Mouse (Mus musculus): Measurements from ENCODE around the gene Cdh23.

Gene Cdh23

GRCm38 (mm10) chr10:60279290-60279940, 416.9 kb downstream of the Cdh23 start:
- DNase-seq: no peak

GRCm38 (mm10) chr10:60278786-60279185, 417.5 kb downstream of the Cdh23 start:
- DNase-seq: no peak

- no peak for DNase-seq
Observed at GRCm38 (mm10) chr10:60278006-60278399, 418.3 kb downstream of the Cdh23 start.

GRCm38 (mm10) chr10:60277207-60278005, 418.9 kb downstream of the Cdh23 start, which contains the start of gene Psap:
Psap (plus strand) TSS chr10:60277627.
- peak; percentile 96 for DNase-seq

- DNase-seq: no peak
Observed at GRCm38 (mm10) chr10:60273382-60273781, 422.9 kb downstream of the Cdh23 start.

- DNase-seq: no peak
Observed at GRCm38 (mm10) chr10:60272241-60272640, 424.0 kb downstream of the Cdh23 start.

- no peak for DNase-seq
Observed at GRCm38 (mm10) chr10:60271015-60271414, 425.3 kb downstream of the Cdh23 start.

- no peak for DNase-seq
Observed at GRCm38 (mm10) chr10:60269141-60270064, 426.9 kb downstream of the Cdh23 start.

GRCm38 (mm10) chr10:60268738-60269137, 427.6 kb downstream of the Cdh23 start:
- DNase-seq: no peak

GRCm38 (mm10) chr10:60266842-60267401, 429.4 kb downstream of the Cdh23 start:
- no peak for DNase-seq

GRCm38 (mm10) chr10:60265252-60265651, 431.0 kb downstream of the Cdh23 start:
- no peak for DNase-seq

GRCm38 (mm10) chr10:60263351-60263750, 432.9 kb downstream of the Cdh23 start:
- DNase-seq: no peak

- DNase-seq: no peak
Observed at GRCm38 (mm10) chr10:60262386-60262785, 433.9 kb downstream of the Cdh23 start.

- DNase-seq: no peak
Observed at GRCm38 (mm10) chr10:60261530-60261929, 434.8 kb downstream of the Cdh23 start.

- DNase-seq: no peak
Observed at GRCm38 (mm10) chr10:60260557-60261294, 435.6 kb downstream of the Cdh23 start.

GRCm38 (mm10) chr10:60257261-60257825, 438.9 kb downstream of the Cdh23 start:
- DNase-seq: no peak

- DNase-seq: no peak
Observed at GRCm38 (mm10) chr10:60256088-60256487, 440.2 kb downstream of the Cdh23 start.
